Mouse (Mus musculus): Measurements from ENCODE around the gene Igf1.

Gene Igf1

GRCm38 (mm10) chr10:87869691-87870090, 11.6 kb downstream of the Igf1 start:
- no peak for TF ChIP-seq GATA4 (IDR thresholded peaks at IDR 0.05; ENCODE audit: insufficient replicate concordance, low read length)

GRCm38 (mm10) chr10:87871863-87872647, 14.0 kb downstream of the Igf1 start:
- no peak for TF ChIP-seq GATA4 (IDR thresholded peaks at IDR 0.05; ENCODE audit: insufficient replicate concordance, low read length)

DNA sequence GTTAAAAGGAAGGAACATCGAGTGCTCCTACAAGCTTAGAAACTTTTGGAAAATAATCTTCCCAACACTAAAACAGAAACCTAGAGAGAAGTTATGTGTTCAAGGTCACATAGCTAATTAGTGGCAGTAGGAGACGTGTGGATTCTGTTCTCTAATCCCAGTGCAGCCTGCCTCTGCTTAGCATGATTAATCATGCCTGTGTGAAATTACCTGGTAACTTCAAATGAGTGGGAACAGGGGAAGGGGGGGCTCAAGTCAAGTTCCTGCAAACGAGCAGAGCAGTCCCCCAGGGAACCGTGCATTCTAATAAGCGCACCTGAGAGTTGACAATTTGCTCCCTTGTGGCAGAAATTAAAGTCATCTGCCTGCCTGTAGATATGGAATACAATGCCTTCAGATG, 14.8 kb downstream of the Igf1 start:
- TF ChIP-seq GATA4 (IDR thresholded peaks at IDR 0.05; ENCODE audit: insufficient replicate concordance, low read length), result no peak

DNA sequence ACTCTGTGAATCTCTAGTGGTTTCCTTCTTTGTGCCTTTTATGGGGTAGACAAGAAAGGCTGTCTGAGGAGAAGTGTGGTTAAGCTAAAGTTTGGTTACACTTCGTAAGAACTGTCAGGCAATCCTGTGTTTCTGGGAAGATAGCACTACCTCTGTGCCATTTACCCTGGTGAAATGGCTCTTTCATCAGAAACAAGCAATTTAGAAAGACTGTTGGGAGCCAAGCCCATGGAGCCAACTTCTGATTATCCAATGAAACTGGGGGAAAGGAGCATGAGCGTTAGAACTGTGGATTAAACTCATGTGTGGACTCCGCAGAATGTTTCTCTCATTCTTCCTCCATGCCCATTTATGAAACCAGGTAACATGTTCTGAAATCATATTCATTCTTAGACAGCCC, 15.5 kb downstream of the Igf1 start:
- TF ChIP-seq GATA4 (IDR thresholded peaks at IDR 0.05; ENCODE audit: insufficient replicate concordance, low read length), result no peak

GRCm38 (mm10) chr10:87880071-87880785, 22.2 kb downstream of the Igf1 start:
- TF ChIP-seq GATA4 (IDR thresholded peaks at IDR 0.05; ENCODE audit: insufficient replicate concordance, low read length), result no peak

GRCm38 (mm10) chr10:87885326-87886040, 27.4 kb downstream of the Igf1 start:
- no peak for TF ChIP-seq GATA4 (IDR thresholded peaks at IDR 0.05; ENCODE audit: insufficient replicate concordance, low read length)

DNA sequence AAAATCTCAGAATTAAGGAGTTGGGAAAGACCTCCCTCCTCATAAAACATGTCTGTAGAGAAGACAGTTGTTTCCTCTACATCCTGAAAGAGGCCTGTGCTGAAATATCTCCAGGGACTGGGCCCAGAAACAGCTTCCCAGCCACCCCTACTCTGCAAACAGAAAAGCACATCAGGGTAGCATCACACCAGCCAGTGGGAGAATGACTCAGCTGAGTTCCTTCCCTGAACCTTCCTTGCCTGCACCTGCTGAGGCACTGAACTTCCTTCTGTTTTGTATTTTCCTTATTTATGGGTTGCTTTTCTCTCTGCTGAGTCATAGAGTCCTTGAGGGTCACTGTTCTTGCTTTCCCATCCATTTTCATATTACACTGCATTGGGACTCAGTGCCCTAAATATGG, 31.8 kb downstream of the Igf1 start:
- TF ChIP-seq GATA4 (IDR thresholded peaks at IDR 0.05; ENCODE audit: insufficient replicate concordance, low read length), result no peak

DNA sequence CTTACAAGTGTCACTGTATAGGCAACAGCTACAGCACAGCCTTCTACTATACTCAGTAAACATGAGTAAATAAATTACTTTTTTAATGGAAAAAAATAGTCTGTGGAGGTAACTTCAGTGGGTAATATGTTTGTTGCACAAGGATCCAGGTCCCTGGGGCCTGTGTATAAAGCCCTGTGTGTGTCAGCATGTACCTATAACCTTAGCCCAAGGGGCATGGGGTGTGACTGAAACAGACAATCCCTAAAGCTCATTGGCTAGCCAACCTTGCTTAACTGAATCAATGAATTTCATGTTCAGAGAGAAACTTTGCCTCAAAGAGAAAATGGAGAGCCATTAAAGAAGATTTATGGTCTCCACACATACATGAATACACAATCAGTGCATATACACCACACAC, 34.2 kb downstream of the Igf1 start:
- TF ChIP-seq GATA4 (IDR thresholded peaks at IDR 0.05; ENCODE audit: insufficient replicate concordance, low read length), result no peak

- TF ChIP-seq GATA4 (IDR thresholded peaks at IDR 0.05; ENCODE audit: insufficient replicate concordance, low read length), result no peak
Measured at GRCm38 (mm10) chr10:87893272-87893671, 35.2 kb downstream of the Igf1 start.

DNA sequence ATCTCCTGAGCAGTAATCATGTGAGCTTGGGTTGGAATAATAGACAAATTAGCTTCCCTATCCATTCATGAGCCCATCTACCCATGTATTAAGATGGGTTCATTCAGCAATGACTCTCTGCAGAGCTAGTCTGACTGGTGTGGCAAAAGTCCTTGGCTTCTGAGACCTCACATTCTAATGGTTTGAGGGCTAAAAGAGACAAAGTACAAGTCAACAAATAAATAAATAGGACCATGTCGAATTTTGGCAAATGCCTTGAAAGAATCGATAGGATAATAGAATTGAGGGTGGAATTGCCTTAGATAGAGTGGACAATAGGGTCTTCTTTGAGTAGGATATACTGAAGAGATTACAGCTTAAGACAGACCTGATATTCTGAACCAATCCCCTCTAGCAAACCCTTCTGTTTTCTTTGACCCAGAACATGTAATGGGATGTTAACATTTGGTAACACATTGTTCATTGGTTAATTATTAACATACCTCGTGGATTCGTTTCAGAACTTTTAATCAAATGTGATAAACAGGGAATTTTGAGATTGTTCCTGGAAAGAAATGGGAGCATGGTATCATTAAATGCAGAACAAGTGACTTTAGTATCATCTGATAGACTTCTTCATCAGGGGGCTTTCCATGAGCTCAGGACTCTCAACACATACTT, 36.5 kb downstream of the Igf1 start:
- TF ChIP-seq GATA4 (IDR thresholded peaks at IDR 0.05; ENCODE audit: insufficient replicate concordance, low read length), result no peak

DNA sequence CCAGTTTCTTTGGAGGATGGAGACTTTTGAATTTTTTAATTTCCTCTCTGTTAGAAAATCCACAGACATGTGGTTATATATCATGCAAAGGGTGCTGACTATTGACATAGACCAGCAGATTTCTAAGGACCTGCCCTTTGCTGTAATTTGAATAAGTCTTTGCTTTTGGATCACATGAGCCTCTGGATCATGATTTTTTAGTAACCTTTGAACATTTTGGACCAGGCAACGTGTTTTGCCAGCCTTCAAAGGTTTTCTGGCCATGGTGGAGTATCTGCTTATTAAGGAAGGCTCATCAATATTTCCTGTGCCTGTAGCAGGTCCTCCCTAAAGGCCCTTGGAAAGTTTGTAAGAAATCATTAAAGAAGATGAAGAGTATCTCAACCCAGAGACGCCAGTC, 37.3 kb downstream of the Igf1 start:
- no peak for TF ChIP-seq GATA4 (IDR thresholded peaks at IDR 0.05; ENCODE audit: insufficient replicate concordance, low read length)

DNA sequence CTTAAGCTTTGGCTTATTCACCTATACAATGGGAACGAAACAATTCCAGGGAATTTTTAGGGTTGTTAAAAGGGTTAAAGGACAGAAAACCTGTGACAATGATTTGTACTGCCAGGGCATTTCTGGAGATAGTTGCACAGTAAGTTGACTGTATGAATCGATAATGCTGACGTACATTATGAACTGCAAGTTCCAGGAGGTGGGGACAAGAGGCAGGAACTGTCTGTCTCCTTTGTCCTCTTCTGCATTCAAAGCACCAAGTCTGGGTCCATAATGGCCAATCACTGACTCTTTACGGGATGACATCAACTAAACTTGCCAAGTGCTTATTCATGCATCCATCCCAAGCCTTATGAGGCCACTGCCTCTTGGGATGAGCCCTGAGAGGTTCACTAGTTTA, 39.3 kb downstream of the Igf1 start:
- TF ChIP-seq GATA4 (IDR thresholded peaks at IDR 0.05; ENCODE audit: insufficient replicate concordance, low read length), result no peak; the same call in 1 of the 2 replicates

GRCm38 (mm10) chr10:87898826-87899225, 40.8 kb downstream of the Igf1 start:
- no peak for TF ChIP-seq GATA4 (IDR thresholded peaks at IDR 0.05; ENCODE audit: insufficient replicate concordance, low read length)

DNA sequence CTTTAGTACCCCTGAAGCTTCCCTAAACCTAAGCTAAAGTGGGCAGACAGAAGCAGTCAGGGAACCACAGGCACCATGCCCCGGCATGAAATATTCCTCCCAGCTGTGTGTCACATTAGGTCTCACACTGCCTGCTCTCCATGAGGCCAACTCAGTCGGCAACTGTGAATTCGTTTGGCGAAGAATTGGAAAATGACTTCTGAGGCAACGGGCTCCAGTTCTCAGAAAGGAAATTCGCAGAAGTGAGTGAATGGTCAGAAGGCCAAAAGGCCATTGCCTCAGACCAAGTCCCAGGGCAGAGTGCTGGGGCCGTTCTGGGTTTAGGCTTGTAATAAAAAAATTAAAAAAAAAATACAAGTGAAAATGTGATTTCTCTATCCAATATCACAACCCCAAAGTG, 43.9 kb downstream of the Igf1 start:
- TF ChIP-seq GATA4 (IDR thresholded peaks at IDR 0.05; ENCODE audit: insufficient replicate concordance, low read length), result no peak

DNA sequence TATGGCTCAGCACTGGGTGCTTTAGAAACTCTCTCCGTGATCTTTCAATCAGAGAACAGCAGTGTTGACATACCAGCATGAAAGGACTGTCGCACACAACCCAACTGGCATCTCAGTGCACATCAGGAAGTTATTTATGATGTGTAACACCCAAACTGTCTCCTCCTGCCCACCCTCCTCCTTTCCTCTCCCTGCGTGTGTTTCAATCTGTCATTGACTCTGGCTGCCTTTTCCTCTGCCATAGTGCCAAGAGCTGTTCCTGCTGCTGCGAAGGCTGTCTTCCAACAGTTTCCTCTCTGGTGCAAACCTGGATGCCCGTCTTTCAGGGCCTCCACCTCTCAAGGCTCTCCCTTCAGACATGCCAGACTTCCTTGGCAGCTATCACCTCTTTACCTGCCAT, 46.3 kb downstream of the Igf1 start:
- no peak for TF ChIP-seq GATA4 (IDR thresholded peaks at IDR 0.05; ENCODE audit: insufficient replicate concordance, low read length)

Data from liver, adult (tissue).